Mouse (Mus musculus): ENCODE data around the gene Capn12. TPM values are rescaled to one million over a fixed set of nuclear protein-coding genes. Genes with fewer than 3 reads are reported as not detected.

Gene Capn12
- polyA plus RNA-seq, 1 experiment: 0.39 TPM

DNA sequence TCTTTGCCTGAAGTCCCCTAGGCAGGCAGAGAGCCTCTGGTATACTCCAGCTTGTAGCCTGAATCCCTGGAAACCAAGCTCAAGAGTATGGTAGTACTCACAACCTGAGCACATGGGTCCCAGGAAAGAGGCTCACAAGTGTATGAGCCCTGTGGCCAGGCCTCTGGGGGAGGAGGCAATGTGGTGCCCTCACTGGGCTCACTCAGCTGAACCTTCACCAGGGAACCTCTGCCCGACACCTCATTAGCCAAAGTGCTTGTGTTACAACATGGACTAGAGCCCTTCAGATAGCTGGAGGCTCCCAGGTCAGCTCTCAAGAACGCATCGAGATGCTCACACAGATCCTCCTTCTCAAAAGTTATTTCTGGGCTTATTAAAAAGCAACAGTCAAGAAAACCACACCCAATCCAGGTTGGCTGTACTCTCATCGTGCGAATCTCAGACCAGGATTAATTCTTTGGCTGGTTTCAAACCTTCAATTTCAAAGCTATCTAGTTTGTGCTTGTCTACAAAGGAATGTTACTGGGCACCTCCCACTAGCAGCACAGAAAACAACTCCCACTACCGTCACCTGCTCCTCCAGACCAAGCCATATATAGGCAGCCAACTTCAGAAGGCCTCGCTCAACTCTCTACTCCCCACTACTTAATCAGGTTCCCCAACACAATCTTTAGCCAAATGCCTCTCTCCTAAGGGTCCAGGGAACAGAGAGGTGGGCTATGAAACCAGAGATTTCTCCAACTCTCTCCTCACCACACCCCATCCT is 58.4 kb downstream of the Capn12 start:
- no peak overlapping the region for H3K4me3 ChIP-seq (ENCODE audit: insufficient read depth, poor library complexity, severe bottlenecking)
- peaks cover 100% of the 10 kb centered on the region for H3K79me2 ChIP-seq (ENCODE audit: control insufficient read depth, insufficient read depth)
- TF ChIP-seq MYOG (IDR thresholded peaks at IDR 0.05; ENCODE audit: control insufficient read depth, extremely low read depth, insufficient read length) (no peak), CEBPB (IDR thresholded peaks at IDR 0.05; ENCODE audit: low read depth) (no peak), USF1 (IDR thresholded peaks at IDR 0.05; ENCODE audit: low read depth) (no peak), MYOD1 (IDR thresholded peaks at IDR 0.05; ENCODE audit: control insufficient read depth, insufficient read length, low read depth) (no peak), MAX (IDR thresholded peaks at IDR 0.05) (no peak), FOSL1 (IDR thresholded peaks at IDR 0.05; ENCODE audit: insufficient read depth, low read length, poor library complexity, severe bottlenecking) (no peak), CTCF (IDR thresholded peaks at IDR 0.05; ENCODE audit: control insufficient read depth, insufficient read depth, insufficient read length) (no peak)
- H3K36me3 ChIP-seq (ENCODE audit: control insufficient read depth, insufficient read depth): peaks cover 52% of the 10 kb centered on the region
- peaks cover 92% of the 10 kb centered on the region for H3K79me3 ChIP-seq (ENCODE audit: low read depth)
- no peaks in the 10 kb centered on the region for H3K27me3 ChIP-seq (ENCODE audit: control insufficient read depth, insufficient read depth, insufficient read length)
- H3ac ChIP-seq (ENCODE audit: control insufficient read depth, insufficient read length, low read depth): no peak overlapping the region

DNA sequence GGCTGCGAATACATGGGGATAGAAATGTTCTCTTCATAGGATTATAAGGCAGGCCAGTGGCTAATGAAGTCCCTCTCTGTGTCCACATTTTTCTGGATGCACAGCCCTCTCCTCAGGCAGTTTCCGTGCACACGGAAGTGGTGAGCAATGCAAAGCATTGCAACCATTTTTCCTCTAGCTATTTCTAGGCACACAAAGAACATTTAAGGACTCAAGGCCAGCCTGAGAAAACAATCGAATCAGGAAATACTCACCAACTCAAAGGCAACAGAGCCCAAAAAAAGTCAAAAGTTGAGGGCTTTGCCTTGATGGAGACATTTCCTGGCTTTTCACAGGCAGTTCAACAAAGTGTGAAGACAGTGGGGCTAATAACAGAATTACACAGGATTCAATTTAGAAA is 59.9 kb downstream of the Capn12 start:
- H3ac ChIP-seq (ENCODE audit: control insufficient read depth, insufficient read length, low read depth): no peak overlapping the region
- H3K36me3 ChIP-seq (ENCODE audit: control insufficient read depth, insufficient read depth): peaks cover 46% of the 10 kb centered on the region
- no peaks in the 10 kb centered on the region for H3K27me3 ChIP-seq (ENCODE audit: control insufficient read depth, insufficient read depth, insufficient read length)
- H3K79me3 ChIP-seq (ENCODE audit: low read depth): peaks cover 90% of the 10 kb centered on the region
- peaks cover 100% of the 10 kb centered on the region for H3K79me2 ChIP-seq (ENCODE audit: control insufficient read depth, insufficient read depth)
- no peak overlapping the region for H3K4me3 ChIP-seq (ENCODE audit: insufficient read depth, poor library complexity, severe bottlenecking)
- TF ChIP-seq MYOD1 (IDR thresholded peaks at IDR 0.05; ENCODE audit: control insufficient read depth, insufficient read length, low read depth) (no peak), CTCF (IDR thresholded peaks at IDR 0.05; ENCODE audit: control insufficient read depth, insufficient read depth, insufficient read length) (no peak), FOSL1 (IDR thresholded peaks at IDR 0.05; ENCODE audit: insufficient read depth, low read length, poor library complexity, severe bottlenecking) (no peak), MYOG (IDR thresholded peaks at IDR 0.05; ENCODE audit: control insufficient read depth, extremely low read depth, insufficient read length) (no peak), CEBPB (IDR thresholded peaks at IDR 0.05; ENCODE audit: low read depth) (no peak), USF1 (IDR thresholded peaks at IDR 0.05; ENCODE audit: low read depth) (no peak), MAX (IDR thresholded peaks at IDR 0.05) (no peak)

DNA sequence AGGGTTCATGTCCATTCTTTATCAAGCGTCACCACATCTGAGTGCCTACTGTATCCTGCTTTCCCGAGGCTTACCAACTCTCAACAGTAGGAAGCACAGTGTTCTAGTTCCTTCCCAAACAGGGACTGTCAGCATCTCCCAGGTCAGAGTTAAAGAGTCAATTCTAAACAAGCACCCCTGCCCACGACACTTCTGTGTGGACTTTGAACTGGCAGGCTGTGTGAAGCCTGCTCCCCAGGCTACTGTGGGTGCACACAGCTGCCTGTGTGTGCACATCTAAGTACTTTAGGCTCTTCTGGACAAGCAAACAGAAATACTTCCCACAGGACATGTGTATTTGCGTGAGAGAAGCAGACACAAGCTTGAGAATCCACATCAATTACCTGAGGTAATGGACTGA is 60.3 kb downstream of the Capn12 start:
- H3K79me3 ChIP-seq (ENCODE audit: low read depth): peaks cover 90% of the 10 kb centered on the region
- H3ac ChIP-seq (ENCODE audit: control insufficient read depth, insufficient read length, low read depth): no peak overlapping the region
- TF ChIP-seq MYOD1 (IDR thresholded peaks at IDR 0.05; ENCODE audit: control insufficient read depth, insufficient read length, low read depth) (no peak), CTCF (IDR thresholded peaks at IDR 0.05; ENCODE audit: control insufficient read depth, insufficient read depth, insufficient read length) (no peak), FOSL1 (IDR thresholded peaks at IDR 0.05; ENCODE audit: insufficient read depth, low read length, poor library complexity, severe bottlenecking) (no peak), MAX (IDR thresholded peaks at IDR 0.05) (no peak), CEBPB (IDR thresholded peaks at IDR 0.05; ENCODE audit: low read depth) (no peak), MYOG (IDR thresholded peaks at IDR 0.05; ENCODE audit: control insufficient read depth, extremely low read depth, insufficient read length) (no peak), USF1 (IDR thresholded peaks at IDR 0.05; ENCODE audit: low read depth) (no peak)
- no peak overlapping the region for H3K4me3 ChIP-seq (ENCODE audit: insufficient read depth, poor library complexity, severe bottlenecking)
- peaks cover 42% of the 10 kb centered on the region for H3K36me3 ChIP-seq (ENCODE audit: control insufficient read depth, insufficient read depth)
- peaks cover 100% of the 10 kb centered on the region for H3K79me2 ChIP-seq (ENCODE audit: control insufficient read depth, insufficient read depth)
- H3K27me3 ChIP-seq (ENCODE audit: control insufficient read depth, insufficient read depth, insufficient read length): no peaks in the 10 kb centered on the region

Other genes starting within 250 kb of the Capn12 start
- 0.01 TPM for gene Fbxo27, start 188.6 kb upstream of the Capn12 start, polyA plus RNA-seq (2012; fragmentation: generic; extraction: Trizol)
- 9.8 TPM for gene Fbxo17, start 164.6 kb upstream of the Capn12 start, polyA plus RNA-seq (2012; fragmentation: generic; extraction: Trizol)
- gene Mrps12, start 139.6 kb upstream of the Capn12 start, polyA plus RNA-seq (2012; fragmentation: generic; extraction: Trizol): 193 TPM
- 18.1 TPM for gene Sars2, start 139.4 kb upstream of the Capn12 start, polyA plus RNA-seq (2012; fragmentation: generic; extraction: Trizol)
- not detected for gene Ccer2, start 125.2 kb upstream of the Capn12 start, polyA plus RNA-seq (2012; fragmentation: generic; extraction: Trizol)
- 48.9 TPM for gene Sirt2, start 114.7 kb upstream of the Capn12 start, polyA plus RNA-seq (2012; fragmentation: generic; extraction: Trizol)
- 45.1 TPM for gene Nfkbib, start 113.9 kb upstream of the Capn12 start, polyA plus RNA-seq (2012; fragmentation: generic; extraction: Trizol)
- 0.09 TPM for gene Rinl, start 92.5 kb upstream of the Capn12 start, polyA plus RNA-seq (2012; fragmentation: generic; extraction: Trizol)
- 303 TPM for gene Hnrnpl, start 72.9 kb upstream of the Capn12 start, polyA plus RNA-seq (2012; fragmentation: generic; extraction: Trizol)
- gene Ech1, start 56.2 kb upstream of the Capn12 start, polyA plus RNA-seq (2012; fragmentation: generic; extraction: Trizol): 106 TPM
- gene Lgals4, start 47.6 kb upstream of the Capn12 start, polyA plus RNA-seq (2012; fragmentation: generic; extraction: Trizol): 0.25 TPM
- 0.12 TPM for gene Lgals7, start 17.6 kb upstream of the Capn12 start, polyA plus RNA-seq (2012; fragmentation: generic; extraction: Trizol)
- gene Actn4, start 80.9 kb downstream of the Capn12 start, polyA plus RNA-seq (2012; fragmentation: generic; extraction: Trizol): 465 TPM
- 429 TPM for gene Eif3k, start 100.4 kb downstream of the Capn12 start, polyA plus RNA-seq (2012; fragmentation: generic; extraction: Trizol)
- gene Map4k1, start 100.6 kb downstream of the Capn12 start, polyA plus RNA-seq (2012; fragmentation: generic; extraction: Trizol): 3.6 TPM
- 1.1 TPM for gene Ryr1, start 243.8 kb downstream of the Capn12 start, polyA plus RNA-seq (2012; fragmentation: generic; extraction: Trizol)

Data from C2C12 (cell line).